Mouse (Mus musculus) embryonic facial prominence, embryonic 15.5 days (tissue): ENCODE results near the gene Kif22. TPM values are rescaled to one million over a fixed set of nuclear protein-coding genes. Genes with fewer than 3 reads are reported as not detected.

ENCODE experiments used
- ATAC-seq: fragments of 200-750 bp; cut with Nextera tagmentation; 2 replicates; pipeline ENCODE4 v1.8.0; 2017; ENCODE audit warnings: low read depth, moderate TSS enrichment; ENCODE audit not compliant: insufficient number of reproducible peaks, low FRiP score, low TSS enrichment
- H3K27ac ChIP-seq: fragments of 300-500 bp; sonication (generic); replicated peaks from 2 replicates; pipeline ENCODE4 v1.5.1; 2015; ENCODE audit warnings: mild to moderate bottlenecking, inconsistent platforms
- H3K27me3 ChIP-seq: fragments of 300-500 bp; sonication (generic); 2 replicates; pipeline ENCODE4 v1.6.1; 2015; ENCODE audit warnings: inconsistent platforms
- H3K36me3 ChIP-seq: fragments of 300-500 bp; sonication (generic); 2 replicates; pipeline ENCODE4 v1.6.1; 2015; ENCODE audit warnings: mild to moderate bottlenecking, inconsistent platforms
- H3K4me1 ChIP-seq: fragments of 300-500 bp; sonication (generic); 2 replicates; pipeline ENCODE4 v1.6.1; 2015; ENCODE audit warnings: inconsistent platforms
- H3K4me2 ChIP-seq: fragments of 300-500 bp; sonication (generic); replicated peaks from 2 replicates; pipeline ENCODE4 v1.6.1; 2015; ENCODE audit warnings: mild to moderate bottlenecking, inconsistent platforms
- H3K4me3 ChIP-seq: fragments of 300-500 bp; sonication (generic); replicated peaks from 2 replicates; pipeline ENCODE4 v1.5.1; 2015; ENCODE audit warnings: mild to moderate bottlenecking, inconsistent platforms
- H3K9ac ChIP-seq: fragments of 300-500 bp; sonication (generic); 2 replicates; pipeline ENCODE4 v1.6.1; 2015; ENCODE audit warnings: inconsistent platforms
- H3K9me3 ChIP-seq: fragments of 300-500 bp; sonication (generic); replicated peaks from 2 replicates; pipeline ENCODE4 v1.6.1; 2016; ENCODE audit warnings: inconsistent platforms
- WGBS: fragments of 180-500 bp; shearing (Covaris S2); methylation state at CpG from one replicate; pipeline ENCODE4 v1.1.7; 2015; 5-methylcytosine and 5-hydroxymethylcytosine counted together
- polyA plus RNA-seq: library from polyadenylated mRNA; unstranded; fragments of >200 nt; fragmentation: Nextera tagmentation; extraction: Ambion mirVana; gene quantifications from 2 replicates; pipeline ENCODE4 v1.2.1, GENCODE M21; 2015

Kif22 gene
- polyA plus RNA-seq, 1 experiment from 2014 or later = 90.6 TPM

GRCm38 (mm10) chr7:127004122-127004875 lies 38.0 kb downstream of the Kif22 start:
- no peaks in the 10 kb centered on the region for H3K9me3 ChIP-seq
- H3K4me2 ChIP-seq = no peak overlapping the region
- H3K9ac ChIP-seq = no peak overlapping the region
- ATAC-seq = no peak
- peaks cover 20% of the 10 kb centered on the region for H3K4me1 ChIP-seq
- no peak overlapping the region for H3K27ac ChIP-seq
- 74% methylated on average over 4 of the region's 4 CpGs for WGBS
- H3K4me3 ChIP-seq = no peak overlapping the region
- H3K36me3 ChIP-seq = no peaks in the 10 kb centered on the region
- H3K27me3 ChIP-seq = no peaks in the 10 kb centered on the region

GRCm38 (mm10) chr7:127003620-127004019 lies 38.7 kb downstream of the Kif22 start:
- no peaks in the 10 kb centered on the region for H3K36me3 ChIP-seq
- no peak overlapping the region for H3K4me2 ChIP-seq
- no peak overlapping the region for H3K4me3 ChIP-seq
- WGBS = 90% methylated on average over 5 of the region's 5 CpGs
- no peaks in the 10 kb centered on the region for H3K27me3 ChIP-seq
- H3K4me1 ChIP-seq = peaks cover 13% of the 10 kb centered on the region
- H3K9ac ChIP-seq = no peak overlapping the region
- H3K9me3 ChIP-seq = no peaks in the 10 kb centered on the region
- no peak for ATAC-seq
- no peak overlapping the region for H3K27ac ChIP-seq

- 74% methylated on average over 10 of the region's 10 CpGs for WGBS
- no peak for ATAC-seq
- Histone ChIP-seq H3K4me2 (no peak overlapping the region), H3K4me1 (no peaks in the 10 kb centered on the region), H3K9ac (no peak overlapping the region), H3K27ac (no peak overlapping the region), H3K36me3 (peaks cover 3% of the 10 kb centered on the region; the same call in 1 of the 2 replicates), H3K4me3 (no peak overlapping the region), H3K9me3 (no peaks in the 10 kb centered on the region), H3K27me3 (no peaks in the 10 kb centered on the region)
Measured at GRCm38 (mm10) chr7:126999568-126999967, 42.7 kb downstream of the Kif22 start.

GRCm38 (mm10) chr7:126996449-126996848 lies 45.8 kb downstream of the Kif22 start:
- Histone ChIP-seq H3K27me3 (no peaks in the 10 kb centered on the region), H3K4me1 (no peaks in the 10 kb centered on the region), H3K36me3 (peaks cover 3% of the 10 kb centered on the region; the same call in 1 of the 2 replicates), H3K27ac (no peak overlapping the region), H3K4me3 (no peak overlapping the region), H3K4me2 (no peak overlapping the region), H3K9ac (no peak overlapping the region), H3K9me3 (no peaks in the 10 kb centered on the region)
- ATAC-seq = no peak
- 78% methylated on average over 4 of the region's 4 CpGs for WGBS

- Histone ChIP-seq H3K4me3 (no peak overlapping the region), H3K9me3 (no peaks in the 10 kb centered on the region), H3K4me1 (no peaks in the 10 kb centered on the region), H3K36me3 (no peaks in the 10 kb centered on the region), H3K4me2 (no peak overlapping the region), H3K27me3 (no peaks in the 10 kb centered on the region), H3K27ac (no peak overlapping the region), H3K9ac (no peak overlapping the region)
- ATAC-seq = no peak
- WGBS = 70% methylated on average over 8 of the region's 8 CpGs
Measured at GRCm38 (mm10) chr7:126988816-126989215, 53.5 kb downstream of the Kif22 start.

GRCm38 (mm10) chr7:126986319-126986718 lies 56.0 kb downstream of the Kif22 start:
- no peak for ATAC-seq
- 34% methylated on average over 9 of the region's 9 CpGs for WGBS

GRCm38 (mm10) chr7:126984667-126985444 lies 57.4 kb downstream of the Kif22 start:
- no peak overlapping the region for H3K9ac ChIP-seq
- H3K4me2 ChIP-seq = no peak overlapping the region
- 65% methylated on average over 10 of the region's 10 CpGs for WGBS
- ATAC-seq = no peak
- H3K9me3 ChIP-seq = no peaks in the 10 kb centered on the region
- H3K4me1 ChIP-seq = no peaks in the 10 kb centered on the region
- no peak overlapping the region for H3K4me3 ChIP-seq
- H3K36me3 ChIP-seq = peaks cover 12% of the 10 kb centered on the region
- H3K27ac ChIP-seq = no peak overlapping the region
- H3K27me3 ChIP-seq = no peaks in the 10 kb centered on the region

More at GRCm38 (mm10) chr7:126986319-126986718, 56.0 kb downstream of the Kif22 start:
- H3K27me3 ChIP-seq = no peaks in the 10 kb centered on the region
- no peak overlapping the region for H3K4me3 ChIP-seq
- H3K9me3 ChIP-seq = no peaks in the 10 kb centered on the region
- H3K9ac ChIP-seq = no peak overlapping the region
- H3K4me1 ChIP-seq = no peaks in the 10 kb centered on the region
- H3K36me3 ChIP-seq = no peaks in the 10 kb centered on the region; the same call in 1 of the 2 replicates
- H3K4me2 ChIP-seq = no peak overlapping the region
- no peak overlapping the region for H3K27ac ChIP-seq

- Histone ChIP-seq H3K4me1 (0 out of 2 replicates have a peak, but pooled peaks cover 5% of the 10 kb centered on the region), H3K27ac (no peak overlapping the region), H3K9me3 (no peaks in the 10 kb centered on the region), H3K36me3 (peaks cover 30% of the 10 kb centered on the region), H3K4me2 (no peak overlapping the region), H3K27me3 (no peaks in the 10 kb centered on the region), H3K9ac (no peak overlapping the region), H3K4me3 (no peak overlapping the region)
- 74% methylated on average over 7 of the region's 7 CpGs for WGBS
- no peak for ATAC-seq
Measured at GRCm38 (mm10) chr7:126983113-126983512, 59.2 kb downstream of the Kif22 start.

GRCm38 (mm10) chr7:126982054-126982453 lies 60.2 kb downstream of the Kif22 start:
- Histone ChIP-seq H3K4me1 (peaks cover 12% of the 10 kb centered on the region; the same call in 1 of the 2 replicates), H3K27ac (no peak overlapping the region), H3K9me3 (no peaks in the 10 kb centered on the region), H3K27me3 (no peaks in the 10 kb centered on the region), H3K36me3 (peaks cover 33% of the 10 kb centered on the region), H3K4me2 (no peak overlapping the region), H3K9ac (no peak overlapping the region), H3K4me3 (no peak overlapping the region)
- 81% methylated on average over 4 of the region's 4 CpGs for WGBS
- ATAC-seq = no peak

GRCm38 (mm10) chr7:126981601-126982000 lies 60.7 kb downstream of the Kif22 start:
- no peak overlapping the region for H3K9ac ChIP-seq
- ATAC-seq = no peak
- no peak overlapping the region for H3K4me2 ChIP-seq
- no peak overlapping the region for H3K27ac ChIP-seq
- H3K9me3 ChIP-seq = no peaks in the 10 kb centered on the region
- no peaks in the 10 kb centered on the region for H3K27me3 ChIP-seq
- peaks cover 15% of the 10 kb centered on the region; the same call in 1 of the 2 replicates for H3K4me1 ChIP-seq
- no peak overlapping the region for H3K4me3 ChIP-seq
- WGBS = 88% methylated on average over 2 of the region's 2 CpGs
- peaks cover 33% of the 10 kb centered on the region for H3K36me3 ChIP-seq

GRCm38 (mm10) chr7:126978841-126979240 lies 63.4 kb downstream of the Kif22 start:
- no peak overlapping the region for H3K4me2 ChIP-seq
- H3K4me1 ChIP-seq = peaks cover 19% of the 10 kb centered on the region
- H3K9ac ChIP-seq = no peak overlapping the region
- H3K36me3 ChIP-seq = peaks cover 33% of the 10 kb centered on the region
- no peaks in the 10 kb centered on the region for H3K9me3 ChIP-seq
- WGBS = 93% methylated on average over 6 of the region's 6 CpGs
- H3K27me3 ChIP-seq = no peaks in the 10 kb centered on the region
- no peak overlapping the region for H3K4me3 ChIP-seq
- no peak for ATAC-seq
- H3K27ac ChIP-seq = no peak overlapping the region
